Mouse (Mus musculus): ENCODE measurements around the gene Whrn.

Gene Whrn

GRCm38 (mm10) chr4:63374331-63374730 is 121.5 kb downstream of the Whrn start:
- DNase-seq = no peak

DNA sequence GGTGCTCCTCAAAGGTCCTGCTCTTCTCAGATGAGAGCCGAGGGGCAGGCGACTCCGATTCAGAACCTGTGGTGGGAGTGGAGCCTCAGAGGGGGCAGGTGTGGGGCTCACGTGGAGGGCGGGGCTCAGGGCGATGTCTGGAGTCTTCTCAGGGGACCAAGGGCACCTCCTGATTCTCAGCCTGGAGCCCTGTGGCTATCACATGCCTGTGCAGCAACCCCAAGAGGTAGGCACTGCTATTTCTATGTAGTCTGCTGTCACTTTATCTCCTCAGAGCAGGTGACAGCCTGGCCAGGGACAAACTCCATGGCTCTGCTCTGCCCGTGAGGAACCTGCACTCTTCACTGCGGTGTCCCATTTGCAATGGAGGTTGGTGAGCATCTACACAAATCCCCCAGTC is 122.4 kb downstream of the Whrn start:
- DNase-seq = no peak

- DNase-seq = peak; percentile 68
These were observed 123.9 kb downstream of the Whrn start for GRCm38 (mm10) chr4:63371890-63372289.

- DNase-seq = peak; percentile 65
These were observed 124.9 kb downstream of the Whrn start for GRCm38 (mm10) chr4:63370897-63371296.

GRCm38 (mm10) chr4:63368577-63368976 is 127.2 kb downstream of the Whrn start:
- DNase-seq = peak; percentile 80
